Mouse (Mus musculus) G1E (cell line): Measurements from ENCODE around the gene Vezt. TPM values are rescaled to one million over a fixed set of nuclear protein-coding genes. Genes with fewer than 3 reads are reported as not detected.

Experiments
- ATAC-seq: 2 replicates; pipeline ENCODE4 v1.8.0; 2016; ENCODE audit warnings: mild to moderate bottlenecking; ENCODE audit not compliant: insufficient number of reproducible peaks, poor library complexity, low FRiP score, severe bottlenecking; ENCODE audit errors: extremely low read depth
- DNase-seq: peaks from one replicate; pipeline ENCODE4 v3.0.0; 2012; ENCODE audit warnings: low spot score
- H3K27me3 ChIP-seq: 2 replicates; pipeline ENCODE4 v1.6.1; 2012; ENCODE audit warnings: mild to moderate bottlenecking, low read length, inconsistent platforms; ENCODE audit not compliant: insufficient read depth
- H3K36me3 ChIP-seq: replicated peaks from 2 replicates; pipeline ENCODE3; 2012; ENCODE audit warnings: mild to moderate bottlenecking, inconsistent platforms
- H3K4me1 ChIP-seq: 2 replicates; pipeline ENCODE4 v1.6.1; 2012; ENCODE audit warnings: low read depth, low read length, inconsistent platforms, mixed read lengths; ENCODE audit not compliant: insufficient read depth
- H3K4me3 ChIP-seq: 2 replicates; pipeline ENCODE4 v1.5.1; 2012; ENCODE audit warnings: low read depth, mild to moderate bottlenecking, inconsistent platforms, low read length, moderate library complexity, mixed read lengths
- H3K9me3 ChIP-seq: replicated peaks from 2 replicates; pipeline ENCODE4 v1.6.1; 2012; ENCODE audit warnings: inconsistent platforms
- CTCF ChIP-seq: IDR thresholded peaks from 2 replicates; pipeline ENCODE4 v1.5.1; 2012; ENCODE audit warnings: low read depth, low read length, inconsistent platforms, mixed read lengths
- GATA1 ChIP-seq: IDR thresholded peaks from 2 replicates; pipeline ENCODE4 v1.6.1; 2012; ENCODE audit warnings: borderline replicate concordance, low read length, inconsistent platforms, mixed read lengths
- GATA2 ChIP-seq: IDR thresholded peaks from 2 replicates; pipeline ENCODE4 v1.6.1; 2012; ENCODE audit warnings: low read depth, low read length, inconsistent platforms, borderline replicate concordance
- POLR2AphosphoS5 ChIP-seq: IDR thresholded peaks from 2 replicates; pipeline ENCODE4 v1.6.1; 2012; ENCODE audit warnings: low read depth, low read length, inconsistent platforms; ENCODE audit not compliant: insufficient replicate concordance
- TAL1 ChIP-seq: conservative IDR thresholded peaks from 2 replicates; pipeline ENCODE4 v1.6.1; 2012; ENCODE audit warnings: low read depth, low read length, inconsistent platforms, mixed read lengths
- polyA plus RNA-seq: library from polyadenylated mRNA; stranded (reverse); fragments of >175 nt; gene quantifications from 2 replicates; pipeline ENCODE4 v1.2.3, GENCODE M21; 2012
- total RNA-seq, 2 experiments: library from RNA; stranded (forward) in 1 of 2; stranded (reverse) in 1 of 2; fragments of 200-1000 nt in 1 of 2; fragments of >200 nt in 1 of 2; fragmentation: Nextera tagmentation in 1 of 2; gene quantifications; 2 replicates each; pipeline ENCODE4 v1.2.3; 2014 to 2017

Vezt gene
- total and polyA plus RNA-seq, 3 experiments: 3.5 to 35.7 (median 13.2) TPM

GRCm38 (mm10) chr10:93994136-93994535 lies 41.5 kb downstream of the Vezt start:
- TF ChIP-seq GATA1 (no peak), GATA2 (no peak), TAL1 (no peak), POLR2AphosphoS5 (no peak), CTCF (no peak)
- ATAC-seq (no peak), DNase-seq (no peak)
- H3K27me3 ChIP-seq: no peaks in the 10 kb centered on the region
- no peaks in the 10 kb centered on the region for H3K9me3 ChIP-seq
- no peak overlapping the region for H3K4me3 ChIP-seq
- peaks cover 2% of the 10 kb centered on the region; the same call in 1 of the 2 replicates for H3K4me1 ChIP-seq
- peaks cover 73% of the 10 kb centered on the region for H3K36me3 ChIP-seq

GRCm38 (mm10) chr10:93985357-93985756 lies 50.3 kb downstream of the Vezt start:
- no peak for ATAC-seq
- Histone ChIP-seq H3K36me3 (peaks cover 61% of the 10 kb centered on the region), H3K27me3 (no peaks in the 10 kb centered on the region), H3K4me3 (no peak overlapping the region), H3K4me1 (peaks cover 12% of the 10 kb centered on the region), H3K9me3 (no peaks in the 10 kb centered on the region)
- TF ChIP-seq CTCF: no peak
- TF ChIP-seq GATA1: no peak
- TF ChIP-seq GATA2: no peak
- TF ChIP-seq TAL1: no peak
- TF ChIP-seq POLR2AphosphoS5: no peak
- DNase-seq: no peak

GRCm38 (mm10) chr10:93969306-93969705 lies 66.3 kb downstream of the Vezt start:
- no peaks in the 10 kb centered on the region for H3K4me1 ChIP-seq
- ATAC-seq: no peak
- DNase-seq: no peak
- H3K4me3 ChIP-seq: no peak overlapping the region
- TF ChIP-seq POLR2AphosphoS5 (no peak), CTCF (no peak), TAL1 (no peak), GATA1 (no peak), GATA2 (no peak)
- H3K27me3 ChIP-seq: no peaks in the 10 kb centered on the region
- H3K36me3 ChIP-seq: peaks cover 62% of the 10 kb centered on the region
- H3K9me3 ChIP-seq: no peaks in the 10 kb centered on the region

- TF ChIP-seq CTCF (no peak), GATA1 (no peak), POLR2AphosphoS5 (no peak), TAL1 (no peak), GATA2 (no peak)
Observed at GRCm38 (mm10) chr10:93967486-93967885, 68.1 kb downstream of the Vezt start.

GRCm38 (mm10) chr10:93954023-93954422 lies 81.6 kb downstream of the Vezt start:
- ATAC-seq: no peak
- Histone ChIP-seq H3K27me3 (peaks cover 3% of the 10 kb centered on the region; the same call in 1 of the 2 replicates), H3K4me3 (no peak overlapping the region), H3K36me3 (no peaks in the 10 kb centered on the region), H3K4me1 (0 out of 2 replicates have a peak, but pooled peaks cover 3% of the 10 kb centered on the region), H3K9me3 (no peaks in the 10 kb centered on the region)
- DNase-seq: no peak
- no peak for TF ChIP-seq TAL1
- TF ChIP-seq POLR2AphosphoS5: no peak
- TF ChIP-seq GATA2: no peak
- no peak for TF ChIP-seq GATA1
- no peak for TF ChIP-seq CTCF

More at GRCm38 (mm10) chr10:93967486-93967885, 68.1 kb downstream of the Vezt start:
- Histone ChIP-seq H3K36me3 (peaks cover 44% of the 10 kb centered on the region), H3K4me3 (no peak overlapping the region), H3K9me3 (no peaks in the 10 kb centered on the region), H3K27me3 (no peaks in the 10 kb centered on the region), H3K4me1 (no peaks in the 10 kb centered on the region)
- DNase-seq (no peak), ATAC-seq (no peak)

DNA sequence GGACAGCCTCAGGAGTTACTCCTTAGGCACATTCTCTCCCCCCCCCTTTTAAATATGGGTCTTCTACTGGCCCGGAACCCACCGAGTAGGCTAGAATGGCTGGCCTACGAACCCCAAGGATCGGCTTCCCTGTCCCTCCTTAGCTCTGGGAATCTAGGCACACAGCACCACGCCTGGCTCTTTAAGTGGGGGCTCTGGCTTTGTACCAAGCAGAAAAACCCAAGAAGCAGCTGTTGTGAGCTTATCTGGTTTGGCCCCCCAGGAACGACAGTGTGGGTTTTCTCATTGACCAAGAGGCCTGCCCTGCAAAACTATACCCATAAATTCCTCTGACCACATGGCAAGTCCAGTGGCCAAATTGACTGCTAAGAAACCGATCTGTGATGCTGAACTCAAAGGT lies 82.1 kb downstream of the Vezt start:
- H3K27me3 ChIP-seq: peaks cover 3% of the 10 kb centered on the region; the same call in 1 of the 2 replicates
- H3K4me1 ChIP-seq: 0 out of 2 replicates have a peak, but pooled peaks cover 3% of the 10 kb centered on the region
- ATAC-seq: no peak
- no peak for DNase-seq
- H3K4me3 ChIP-seq: no peak overlapping the region
- H3K36me3 ChIP-seq: no peaks in the 10 kb centered on the region
- H3K9me3 ChIP-seq: no peaks in the 10 kb centered on the region
- TF ChIP-seq TAL1 (no peak), POLR2AphosphoS5 (no peak), GATA1 (no peak), GATA2 (no peak), CTCF (no peak)

GRCm38 (mm10) chr10:93950991-93951390 lies 84.6 kb downstream of the Vezt start:
- Histone ChIP-seq H3K36me3 (no peaks in the 10 kb centered on the region), H3K27me3 (peaks cover 8% of the 10 kb centered on the region), H3K4me1 (0 out of 2 replicates have a peak, but pooled peaks cover 3% of the 10 kb centered on the region), H3K4me3 (no peak overlapping the region), H3K9me3 (no peaks in the 10 kb centered on the region)
- ATAC-seq (no peak), DNase-seq (no peak)
- TF ChIP-seq GATA2 (no peak), CTCF (no peak), GATA1 (no peak), TAL1 (no peak), POLR2AphosphoS5 (no peak)
